Mouse (Mus musculus) forebrain, embryonic 14.5 days (tissue): Measurements from ENCODE around the gene Dtnb. TPM values are rescaled to one million over a fixed set of nuclear protein-coding genes. Genes with fewer than 3 reads are reported as not detected.

Source experiments
- ATAC-seq: fragments of 200-750 bp; cut with Nextera tagmentation; 2 replicates; pipeline ENCODE4 v1.8.0; 2017; ENCODE audit warnings: mild to moderate bottlenecking, moderate library complexity
- DNase-seq: peaks from one replicate; pipeline ENCODE4 v3.0.0-alpha.2; 2015; ENCODE audit warnings: low spot score
- H3K27ac ChIP-seq: fragments of 300-500 bp; sonication (generic); 2 replicates; pipeline ENCODE4 v1.5.1; 2014; ENCODE audit warnings: low read depth, mild to moderate bottlenecking, control low read depth, low read length, moderate library complexity
- H3K27me3 ChIP-seq: fragments of 300-500 bp; sonication (generic); replicated peaks from 2 replicates; pipeline ENCODE4 v1.6.1; 2014; ENCODE audit warnings: low read length, control low read depth, mixed read lengths; ENCODE audit not compliant: control insufficient read depth, insufficient read depth
- H3K36me3 ChIP-seq: fragments of 300-500 bp; sonication (generic); 2 replicates; pipeline ENCODE4 v1.6.1; 2014; ENCODE audit warnings: low read length, control low read depth; ENCODE audit not compliant: control insufficient read depth, insufficient read depth
- H3K4me1 ChIP-seq: fragments of 300-500 bp; sonication (generic); 2 replicates; pipeline ENCODE4 v1.6.1; 2014; ENCODE audit warnings: antibody characterized with exemption, low read length, control low read depth; ENCODE audit not compliant: control insufficient read depth, insufficient read depth
- H3K4me2 ChIP-seq: fragments of 300-500 bp; sonication (generic); 2 replicates; pipeline ENCODE4 v1.6.1; 2014; ENCODE audit warnings: mild to moderate bottlenecking, control low read depth, low read length
- H3K4me3 ChIP-seq: fragments of 300-500 bp; sonication (generic); 2 replicates; pipeline ENCODE4 v1.5.1; 2014; ENCODE audit warnings: low read depth, low read length, control low read depth
- H3K9ac ChIP-seq: fragments of 300-500 bp; sonication (generic); 2 replicates; pipeline ENCODE4 v1.6.1; 2014; ENCODE audit warnings: mild to moderate bottlenecking, low read length, control low read depth, moderate library complexity
- H3K9me3 ChIP-seq: fragments of 300-500 bp; sonication (generic); replicated peaks from 2 replicates; pipeline ENCODE4 v1.6.1; 2016; ENCODE audit warnings: low read length, control low read depth, mixed read lengths; ENCODE audit not compliant: control insufficient read depth
- WGBS: fragments of 180-500 bp; shearing (Covaris S2); extraction: QIAGEN DNeasy Blood & Tissue Kit; methylation state at CpG from one replicate; pipeline ENCODE4 v1.1.7; 2014; 5-methylcytosine and 5-hydroxymethylcytosine counted together
- polyA plus RNA-seq: library from polyadenylated mRNA; unstranded; fragments of >200 nt; fragmentation: Nextera tagmentation; extraction: Ambion mirVana; gene quantifications from 2 replicates; pipeline ENCODE4 v1.2.1, GENCODE M21; 2014

Dtnb gene
- polyA plus RNA-seq, 1 experiment from 2014 or later, result 27.3 TPM

DNA sequence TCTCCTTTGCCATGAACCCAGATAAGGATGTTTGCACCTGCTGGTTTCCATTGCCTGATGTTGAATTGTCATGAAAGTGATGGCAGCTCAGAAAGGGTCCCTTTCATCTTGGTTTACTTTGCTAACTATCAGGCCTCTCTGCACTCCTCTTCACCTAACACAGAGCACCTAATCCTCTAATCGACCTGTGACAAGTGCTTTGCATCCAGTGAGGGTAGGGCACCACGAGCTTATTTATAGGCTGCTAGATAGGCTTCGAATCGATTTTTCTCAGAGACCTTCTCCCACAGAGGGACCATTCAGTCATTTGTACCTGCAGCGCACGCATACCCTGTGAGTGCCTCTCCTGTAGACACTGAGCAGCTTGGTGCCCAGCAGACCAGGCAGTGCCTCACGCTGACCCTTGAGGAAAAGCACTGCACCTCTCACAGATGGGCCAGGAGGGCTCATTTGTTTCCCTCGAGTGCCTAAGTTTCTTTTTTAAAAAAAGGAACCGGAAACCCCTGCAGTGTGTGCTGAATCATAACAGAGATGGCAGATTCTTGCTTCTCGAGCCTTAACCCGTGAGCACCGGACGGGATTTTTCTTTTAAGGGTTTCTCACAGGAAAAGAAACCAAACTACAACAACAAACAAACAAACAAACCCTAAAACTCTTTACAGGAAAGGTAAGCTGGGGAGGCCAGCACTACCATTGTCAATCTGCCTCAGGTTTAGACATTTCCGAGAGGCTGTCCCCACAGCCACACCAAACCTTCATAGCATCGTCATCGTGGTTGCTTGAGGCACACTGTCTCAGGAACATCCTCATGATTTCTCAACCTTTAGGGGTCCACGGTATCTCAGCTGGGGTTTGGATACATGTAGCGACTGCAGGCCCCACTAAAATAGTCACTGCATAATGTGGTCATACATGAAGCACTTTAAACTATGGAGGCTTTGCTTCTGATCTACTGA is 167.8 kb downstream of the Dtnb start:
- ATAC-seq, result no peak
- 77% methylated on average over 18 of the region's 18 CpGs for WGBS
- no peaks in the 10 kb centered on the region for H3K4me1 ChIP-seq

DNA sequence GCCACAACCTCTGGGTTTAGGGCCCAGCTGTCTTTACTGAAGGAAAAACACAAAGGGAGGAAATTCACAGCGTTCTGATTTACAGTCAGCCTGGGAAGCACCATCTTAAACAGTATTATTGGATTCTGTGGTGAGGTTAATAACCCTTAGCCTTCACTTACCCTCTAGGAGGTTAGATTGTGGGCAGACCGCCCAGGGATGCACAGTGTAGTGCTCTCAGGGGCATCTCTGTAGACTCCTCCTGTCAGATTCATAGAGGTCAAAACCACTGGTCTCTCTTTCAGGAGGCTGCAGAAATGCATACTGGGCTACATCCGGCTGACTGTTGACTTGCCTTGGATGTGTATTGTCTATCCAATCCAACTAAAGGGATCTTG is 168.5 kb downstream of the Dtnb start:
- DNase-seq (no peak), ATAC-seq (no peak)
- Histone ChIP-seq H3K27ac (no peak overlapping the region), H3K4me2 (no peak overlapping the region), H3K36me3 (no peaks in the 10 kb centered on the region), H3K27me3 (no peaks in the 10 kb centered on the region), H3K4me1 (no peaks in the 10 kb centered on the region), H3K9me3 (no peaks in the 10 kb centered on the region), H3K9ac (no peak overlapping the region), H3K4me3 (no peak overlapping the region)
- 80% methylated on average over 3 of the region's 3 CpGs for WGBS

More for the DNA sequence above, 167.8 kb downstream of the Dtnb start:
- Histone ChIP-seq H3K36me3 (no peaks in the 10 kb centered on the region), H3K27me3 (no peaks in the 10 kb centered on the region), H3K27ac (no peak overlapping the region), H3K9ac (no peak overlapping the region), H3K9me3 (no peaks in the 10 kb centered on the region), H3K4me3 (no peak overlapping the region), H3K4me2 (no peak overlapping the region)
- DNase-seq, result no peak

DNA sequence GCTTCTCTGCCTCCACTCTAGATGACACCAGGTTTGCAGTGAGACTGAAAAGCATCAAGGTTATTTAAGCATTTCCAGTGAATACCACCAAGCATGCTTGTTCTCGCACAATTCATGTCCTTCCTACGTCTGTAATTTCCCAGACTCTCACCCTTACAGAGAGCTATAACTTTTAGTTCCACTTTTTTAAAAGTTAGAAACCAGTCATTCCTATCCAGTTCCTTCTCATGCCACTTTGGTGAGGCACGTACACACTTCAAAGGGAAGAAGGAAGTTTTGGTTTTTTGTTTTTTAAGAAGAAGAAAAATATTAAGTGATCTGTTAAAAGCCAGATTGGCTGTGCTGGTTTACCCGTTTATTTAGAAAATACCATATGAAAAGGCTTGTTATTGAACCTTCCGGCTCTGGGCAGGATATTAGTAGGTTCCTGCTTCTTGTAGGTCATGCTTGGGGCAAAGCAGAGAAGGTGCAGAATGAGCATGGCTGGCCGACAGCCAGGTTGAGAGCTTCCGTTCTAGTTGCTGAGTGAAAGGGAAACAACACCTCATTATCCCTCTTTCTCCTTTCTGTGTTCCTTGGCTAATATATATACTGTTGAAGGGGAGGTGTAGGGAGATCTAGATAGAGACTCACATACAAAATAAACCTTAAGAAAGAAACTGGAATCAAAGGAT is 173.4 kb downstream of the Dtnb start:
- no peaks in the 10 kb centered on the region for H3K4me1 ChIP-seq

DNA sequence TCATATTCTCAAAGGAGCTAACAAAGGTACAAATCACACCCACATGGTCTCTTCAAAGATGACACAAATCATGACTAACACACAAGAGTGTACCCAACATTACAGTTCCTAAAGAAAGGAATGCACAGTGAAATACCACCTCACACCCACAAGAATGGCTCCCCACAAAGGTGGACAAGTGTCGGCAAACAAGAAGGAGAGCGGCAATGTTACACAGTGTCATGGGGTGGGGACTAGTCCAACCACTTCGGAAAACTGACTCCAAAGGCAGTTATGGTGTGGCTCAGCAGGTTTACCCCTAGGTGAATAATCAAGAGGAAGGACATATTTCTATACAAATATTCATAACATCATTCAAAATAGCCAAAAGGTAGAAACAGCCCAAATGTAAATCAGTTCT is 174.2 kb downstream of the Dtnb start:
- H3K4me1 ChIP-seq, result no peaks in the 10 kb centered on the region
- H3K36me3 ChIP-seq, result no peaks in the 10 kb centered on the region
- H3K4me2 ChIP-seq, result no peak overlapping the region
- DNase-seq (no peak), ATAC-seq (no peak)
- no peak overlapping the region for H3K27ac ChIP-seq
- WGBS, result 95% methylated on average over 3 of the region's 3 CpGs
- no peaks in the 10 kb centered on the region for H3K9me3 ChIP-seq
- no peak overlapping the region for H3K4me3 ChIP-seq
- no peak overlapping the region for H3K9ac ChIP-seq
- no peaks in the 10 kb centered on the region for H3K27me3 ChIP-seq

More for the DNA sequence above, 173.4 kb downstream of the Dtnb start:
- H3K36me3 ChIP-seq, result no peaks in the 10 kb centered on the region
- DNase-seq (no peak), ATAC-seq (no peak)
- no peaks in the 10 kb centered on the region for H3K27me3 ChIP-seq
- H3K27ac ChIP-seq, result no peak overlapping the region
- no peak overlapping the region for H3K4me2 ChIP-seq
- no peak overlapping the region for H3K4me3 ChIP-seq
- H3K9ac ChIP-seq, result no peak overlapping the region
- no peaks in the 10 kb centered on the region for H3K9me3 ChIP-seq
- 78% methylated on average over 7 of the region's 7 CpGs for WGBS

DNA sequence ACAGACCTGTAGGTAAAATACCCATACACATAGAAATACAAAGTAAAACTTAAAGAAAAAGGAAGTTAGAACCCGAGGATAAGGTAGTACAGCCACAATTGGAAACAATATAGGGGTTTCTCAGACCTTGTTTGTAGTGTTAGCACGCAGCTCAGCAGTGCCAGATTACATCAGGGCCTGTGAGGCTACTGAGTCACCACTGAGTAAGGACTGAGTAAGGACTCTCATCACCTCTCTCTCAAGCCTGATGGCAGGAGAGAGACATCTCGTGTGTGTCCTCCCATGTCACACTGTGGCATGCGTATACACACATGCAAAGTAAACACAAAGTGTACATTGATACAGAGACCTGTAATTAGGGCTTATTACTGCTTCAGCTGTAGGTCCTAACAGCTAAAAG is 175.4 kb downstream of the Dtnb start:
- WGBS, result 87% methylated on average over 4 of the region's 4 CpGs
- Histone ChIP-seq H3K27me3 (no peaks in the 10 kb centered on the region), H3K4me1 (no peaks in the 10 kb centered on the region), H3K9me3 (no peaks in the 10 kb centered on the region), H3K4me3 (no peak overlapping the region), H3K4me2 (no peak overlapping the region), H3K27ac (no peak overlapping the region), H3K9ac (no peak overlapping the region), H3K36me3 (no peaks in the 10 kb centered on the region; the same call in 1 of the 2 replicates)
- DNase-seq, result no peak
- no peak for ATAC-seq

DNA sequence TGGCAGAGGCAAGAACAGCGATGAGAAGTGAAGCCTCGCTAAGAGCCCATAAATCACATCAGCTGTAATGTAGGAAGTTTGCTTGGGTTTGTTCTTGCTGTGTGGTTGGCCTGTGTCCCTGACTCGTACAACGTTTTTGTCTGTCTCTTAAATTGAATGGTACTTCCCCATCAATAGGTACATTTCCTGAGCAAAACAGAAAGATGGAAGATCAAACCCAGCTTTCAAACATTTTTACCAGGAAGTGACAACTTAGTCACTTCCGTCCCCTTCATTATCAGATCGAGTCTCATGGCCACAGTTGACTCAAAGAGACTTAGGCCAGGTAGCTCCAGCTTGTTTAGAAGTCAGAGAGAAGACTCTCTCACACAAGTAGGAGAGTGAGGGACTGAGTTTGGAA is 183.3 kb downstream of the Dtnb start:
- Histone ChIP-seq H3K4me3 (no peak overlapping the region), H3K9me3 (no peaks in the 10 kb centered on the region), H3K27me3 (no peaks in the 10 kb centered on the region), H3K9ac (no peak overlapping the region), H3K36me3 (no peaks in the 10 kb centered on the region; the same call in 1 of the 2 replicates), H3K27ac (no peak overlapping the region), H3K4me2 (no peak overlapping the region), H3K4me1 (no peaks in the 10 kb centered on the region)
- ATAC-seq (no peak), DNase-seq (no peak)
- 95% methylated on average over 6 of the region's 6 CpGs for WGBS

DNA sequence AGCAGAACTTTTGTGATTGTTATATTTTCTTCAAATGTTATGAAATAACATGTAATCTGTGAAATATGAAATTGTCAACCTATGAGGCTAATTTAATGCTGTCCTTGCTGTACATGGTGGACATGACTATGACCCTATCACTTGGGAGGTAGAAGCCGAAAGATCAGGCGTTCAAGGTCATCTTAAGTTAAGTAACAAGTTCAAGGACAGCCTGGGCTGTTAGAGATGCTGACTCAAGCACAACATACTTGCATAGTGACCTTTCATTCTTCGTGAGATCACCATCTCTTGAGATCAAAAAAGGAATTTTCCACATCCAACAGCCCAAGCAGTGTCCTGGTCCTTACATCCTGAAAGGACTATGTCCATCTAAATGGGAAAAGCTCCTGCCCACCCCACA is 184.0 kb downstream of the Dtnb start:
- Histone ChIP-seq H3K9me3 (no peaks in the 10 kb centered on the region), H3K36me3 (no peaks in the 10 kb centered on the region; the same call in 1 of the 2 replicates), H3K9ac (no peak overlapping the region), H3K27ac (no peak overlapping the region), H3K4me2 (no peak overlapping the region), H3K4me3 (no peak overlapping the region), H3K27me3 (no peaks in the 10 kb centered on the region), H3K4me1 (no peaks in the 10 kb centered on the region; the same call in 1 of the 2 replicates)
- DNase-seq (no peak), ATAC-seq (no peak)
- 98% methylated on average over 3 of the region's 3 CpGs for WGBS

DNA sequence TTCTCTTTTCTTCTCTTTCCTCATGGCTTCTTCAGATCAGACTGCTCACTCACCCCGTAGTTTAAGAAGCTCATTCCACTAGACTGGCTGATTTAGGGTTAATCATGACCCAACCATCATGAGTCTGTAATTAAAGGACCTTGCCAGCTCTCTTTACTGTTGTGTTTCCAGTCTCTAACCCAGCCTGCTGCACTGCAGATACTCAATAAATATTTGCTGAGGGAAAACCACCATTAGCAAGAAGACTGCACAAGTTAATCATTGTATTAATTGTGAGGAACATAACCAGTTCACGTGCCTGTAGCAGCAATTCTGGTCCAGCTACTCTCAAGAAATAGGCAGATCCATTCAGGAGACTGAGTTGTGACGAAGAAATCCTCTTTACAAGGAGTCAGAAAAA is 185.9 kb downstream of the Dtnb start:
- 82% methylated on average over 3 of the region's 3 CpGs for WGBS
- no peak overlapping the region for H3K27ac ChIP-seq
- no peaks in the 10 kb centered on the region for H3K27me3 ChIP-seq
- no peak for DNase-seq
- no peak for ATAC-seq
- H3K4me2 ChIP-seq, result no peak overlapping the region
- H3K36me3 ChIP-seq, result no peaks in the 10 kb centered on the region
- H3K4me3 ChIP-seq, result no peak overlapping the region
- no peaks in the 10 kb centered on the region for H3K9me3 ChIP-seq
- no peak overlapping the region for H3K9ac ChIP-seq
- H3K4me1 ChIP-seq, result no peaks in the 10 kb centered on the region; the same call in 1 of the 2 replicates

DNA sequence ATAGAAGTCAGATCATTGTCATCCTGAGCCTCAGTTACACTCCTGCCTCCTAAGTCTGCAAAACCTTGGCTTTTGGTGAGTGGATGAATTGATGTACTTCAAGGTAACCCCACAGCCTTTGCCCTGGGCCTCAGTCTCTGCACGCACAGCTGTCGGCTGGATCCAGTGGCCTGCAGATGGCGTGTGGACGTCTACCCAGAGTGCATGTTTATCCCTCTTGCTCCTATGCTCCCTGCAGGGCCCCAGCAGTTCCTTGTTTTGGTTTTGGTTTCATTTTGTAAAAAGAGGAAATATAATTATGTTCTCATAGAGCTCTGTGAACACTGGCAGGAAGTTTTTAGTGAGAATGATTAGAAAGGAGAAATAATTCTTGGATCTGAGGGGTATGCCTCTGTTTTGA is 187.2 kb downstream of the Dtnb start:
- WGBS, result 72% methylated on average over 4 of the region's 4 CpGs
- Histone ChIP-seq H3K4me3 (no peak overlapping the region), H3K36me3 (no peaks in the 10 kb centered on the region), H3K4me2 (no peak overlapping the region), H3K4me1 (no peaks in the 10 kb centered on the region; the same call in 1 of the 2 replicates), H3K9me3 (no peaks in the 10 kb centered on the region), H3K9ac (no peak overlapping the region), H3K27me3 (no peaks in the 10 kb centered on the region), H3K27ac (no peak overlapping the region)
- ATAC-seq (no peak), DNase-seq (no peak)
